Mouse (Mus musculus) small intestine, adult 2 months (tissue): Measurements from ENCODE around the gene Nsg1.

Source experiments
- CTCF ChIP-seq: fragments of 200-500 bp; IDR thresholded peaks from 2 replicates; pipeline ENCODE4 v1.5.1; 2012; ENCODE audit warnings: low read depth, mild to moderate bottlenecking, control low read depth, inconsistent platforms, low read length, moderate library complexity, mixed read lengths; ENCODE audit not compliant: insufficient replicate concordance, insufficient read length; ENCODE audit errors: extremely low read depth
- POLR2A ChIP-seq: fragments of 200-500 bp; IDR thresholded peaks from 2 replicates; pipeline ENCODE4 v1.6.1; 2012; ENCODE audit warnings: low read depth, mild to moderate bottlenecking, control low read depth, inconsistent platforms, low read length, moderate library complexity

GRCm38 (mm10) chr5:38119268-38119667 is 40.4 kb downstream of the Nsg1 start:
- TF ChIP-seq POLR2A: no peak
- TF ChIP-seq CTCF: no peak
